8 mouse cellular contexts compared by ENCODE assay signal in the genomic region with DNA sequence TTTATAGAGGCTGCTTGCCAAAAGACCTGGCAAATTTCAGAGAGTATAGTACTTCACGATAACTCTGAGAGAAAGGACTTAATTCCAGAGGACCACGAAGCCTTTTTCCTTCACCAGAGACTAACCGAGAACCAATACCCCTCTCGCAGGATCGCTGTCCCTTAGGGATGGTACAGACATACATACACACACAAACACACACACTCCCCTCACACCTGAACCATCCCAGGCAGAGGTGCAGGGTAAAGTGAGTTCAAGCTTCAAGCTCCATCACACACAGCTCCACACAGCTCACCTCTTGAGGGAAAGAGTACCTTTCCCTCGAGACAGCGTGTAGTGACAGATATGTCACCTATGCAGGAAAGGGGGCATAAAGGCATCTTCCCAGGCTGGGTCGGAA. TPM values are rescaled to one million over a fixed set of nuclear protein-coding genes. Genes with fewer than 3 reads are reported as not detected.
DNase-seq lines count a peak whose midpoint lies in the region; ATAC-seq and TF ChIP-seq lines count a peak whose summit lies in the region.

No protein-coding gene starts in this region.

- peaks cover 24% of the 10 kb centered on the region for H3K4me1 ChIP-seq in forebrain, embryonic 13.5 days
- peaks cover 27% of the 10 kb centered on the region for H3K4me1 ChIP-seq in liver, embryonic 13.5 days (replicated peaks)
- no peaks in the 10 kb centered on the region; the same call in 1 of the 2 replicates for H3K4me1 ChIP-seq in stomach, embryonic 15.5 days

- peaks cover 4% of the 10 kb centered on the region for H3K27me3 ChIP-seq in C2C12 (ENCODE audit: control insufficient read depth, insufficient read depth, insufficient read length)
- no peaks in the 10 kb centered on the region for H3K27me3 ChIP-seq in forebrain, embryonic 13.5 days
- H3K27me3 ChIP-seq in liver, embryonic 13.5 days: no peaks in the 10 kb centered on the region
- H3K27me3 ChIP-seq in stomach, embryonic 15.5 days (replicated peaks): no peaks in the 10 kb centered on the region

- no peaks in the 10 kb centered on the region for H3K9me3 ChIP-seq in forebrain, embryonic 13.5 days (replicated peaks)
- H3K9me3 ChIP-seq in liver, embryonic 13.5 days (replicated peaks): no peaks in the 10 kb centered on the region
- no peaks in the 10 kb centered on the region for H3K9me3 ChIP-seq in stomach, embryonic 15.5 days

- no peak for TF ChIP-seq CTCF in C2C12 (IDR thresholded peaks at IDR 0.05; ENCODE audit: control insufficient read depth, insufficient read depth, insufficient read length)

- H3K9ac ChIP-seq in forebrain, embryonic 13.5 days: peak overlapping the region; percentile 80
- peak overlapping the region; percentile 85 for H3K9ac ChIP-seq in liver, embryonic 13.5 days
- H3K9ac ChIP-seq in stomach, embryonic 15.5 days: peak overlapping the region; percentile 52; the same call in 1 of the 2 replicates

- H3K79me3 ChIP-seq in C2C12 (ENCODE audit: low read depth): no peaks in the 10 kb centered on the region

- peak overlapping the region; percentile 86 for H3K4me2 ChIP-seq in forebrain, embryonic 13.5 days
- H3K4me2 ChIP-seq in liver, embryonic 13.5 days: peak overlapping the region; percentile 93
- peak overlapping the region; percentile 89 for H3K4me2 ChIP-seq in stomach, embryonic 15.5 days

- no peak; the same call in 1 of the 2 replicates for ATAC-seq in forebrain, embryonic 13.5 days
- no peak for ATAC-seq in liver, embryonic 13.5 days (ENCODE audit: low read depth)
- no peak for ATAC-seq in stomach, embryonic 15.5 days (ENCODE audit: insufficient read depth, low FRiP score, low read depth)
- ATAC-seq in granulocyte monocyte progenitor cell, adult 5-6 weeks (replicated peaks; ENCODE audit: poor library complexity, severe bottlenecking): no peak

- H3K27ac ChIP-seq in forebrain, embryonic 13.5 days: peak overlapping the region; percentile 96
- H3K27ac ChIP-seq in liver, embryonic 13.5 days: peak overlapping the region; percentile 98
- peak overlapping the region; percentile 98 for H3K27ac ChIP-seq in stomach, embryonic 15.5 days

- DNase-seq in embryo, embryonic 10 days (ENCODE audit: low spot score): peak; percentile 5
- no peak for DNase-seq in embryo, embryonic 9.5 days (ENCODE audit: extremely low spot score)
- DNase-seq in liver, embryonic 13.5 days: no peak
- no peak for DNase-seq in layer of hippocampus, postnatal 36 days

- H3K4me3 ChIP-seq in C2C12 (ENCODE audit: insufficient read depth, poor library complexity, severe bottlenecking): peak overlapping the region; percentile 44
- H3K4me3 ChIP-seq in forebrain, embryonic 13.5 days: peak overlapping the region; percentile 76
- peak overlapping the region; percentile 82 for H3K4me3 ChIP-seq in liver, embryonic 13.5 days (replicated peaks)
- peak overlapping the region; percentile 88 for H3K4me3 ChIP-seq in stomach, embryonic 15.5 days (replicated peaks)

- H3K79me2 ChIP-seq in C2C12 (ENCODE audit: control insufficient read depth, insufficient read depth): no peaks in the 10 kb centered on the region

- H3ac ChIP-seq in C2C12 (ENCODE audit: control insufficient read depth, insufficient read length, low read depth): peak overlapping the region; percentile 46

- no peaks in the 10 kb centered on the region for H3K36me3 ChIP-seq in C2C12 (ENCODE audit: control insufficient read depth, insufficient read depth)
- no peaks in the 10 kb centered on the region for H3K36me3 ChIP-seq in forebrain, embryonic 13.5 days (ENCODE audit: poor library complexity, severe bottlenecking)
- H3K36me3 ChIP-seq in liver, embryonic 13.5 days: no peaks in the 10 kb centered on the region
- H3K36me3 ChIP-seq in stomach, embryonic 15.5 days: no peaks in the 10 kb centered on the region

- WGBS in forebrain, embryonic 13.5 days: 2% methylated on average over 8 of the region's 8 CpGs
- WGBS in liver, embryonic 13.5 days (ENCODE audit: insufficient replicate concordance): 3% methylated on average over 8 of the region's 8 CpGs
- WGBS in stomach, embryonic 15.5 days: 2% methylated on average over 8 of the region's 8 CpGs

TF ChIP-seq in C2C12, 6 proteins besides CTCF, POLR2A, EP300 and RAD21:
- TF ChIP-seq MYOG (IDR thresholded peaks at IDR 0.05; ENCODE audit: control insufficient read depth, extremely low read depth, insufficient read length) (no peak), MAX (IDR thresholded peaks at IDR 0.05) (no peak), CEBPB (IDR thresholded peaks at IDR 0.05; ENCODE audit: low read depth) (no peak)

RNA-seq across cellular contexts. Expression of a gene that starts 2.6 kb away (rescaled TPM):
- 0.92 TPM for polyA plus RNA-seq in C2C12 (2012; fragmentation: generic; extraction: Trizol)
- 7.3 and 8.5 TPM in 2 replicates for polyA plus RNA-seq in forebrain, embryonic 13.5 days (2015; fragmentation: Nextera tagmentation; extraction: Ambion mirVana)
- polyA plus RNA-seq in liver, embryonic 13.5 days (2015; fragmentation: Nextera tagmentation; extraction: Ambion mirVana): 1.4 and 1.6 TPM in 2 replicates
- 3.6 and 4.2 TPM in 2 replicates for polyA plus RNA-seq in stomach, embryonic 15.5 days (2015; fragmentation: Nextera tagmentation; extraction: Ambion mirVana)
- 22.1 and 24.8 TPM in 2 replicates for total RNA-seq in granulocyte monocyte progenitor cell, adult 5-6 weeks (2014; fragmentation: Nextera tagmentation)
- total RNA-seq in granulocyte monocyte progenitor cell, adult 5-6 weeks (2017): 34.5 and 40.2 TPM in 2 replicates
- total RNA-seq in layer of hippocampus, postnatal 36 days (2021): 10 to 100 TPM; 21.9 to 22.7 TPM

RNA-seq across cellular contexts. Expression of a gene that starts 54.7 kb away (rescaled TPM):
- 34.1 TPM for polyA plus RNA-seq in C2C12 (2012; fragmentation: generic; extraction: Trizol)
- 1.9 and 2.0 TPM in 2 replicates for polyA plus RNA-seq in forebrain, embryonic 13.5 days (2015; fragmentation: Nextera tagmentation; extraction: Ambion mirVana)
- polyA plus RNA-seq in liver, embryonic 13.5 days (2015; fragmentation: Nextera tagmentation; extraction: Ambion mirVana): 0.67 and 0.93 TPM in 2 replicates
- 4.1 and 5.0 TPM in 2 replicates for polyA plus RNA-seq in stomach, embryonic 15.5 days (2015; fragmentation: Nextera tagmentation; extraction: Ambion mirVana)
- total RNA-seq in granulocyte monocyte progenitor cell, adult 5-6 weeks (2014; fragmentation: Nextera tagmentation): 16.4 and 29.8 TPM in 2 replicates
- 14.1 and 23.2 TPM in 2 replicates for total RNA-seq in granulocyte monocyte progenitor cell, adult 5-6 weeks (2017)
- 10 to 100 TPM in 1 of 2 experiments, 1 to 10 TPM in 1; 5.8 to 10.3 TPM for total RNA-seq in layer of hippocampus, postnatal 36 days (2021)
